Mouse (Mus musculus) heart, embryonic 10.5 days (tissue): ENCODE measurements around the gene Larp1b. TPM values are rescaled to one million over a fixed set of nuclear protein-coding genes. Genes with fewer than 3 reads are reported as not detected.
"Not testable (repeated sequence)": the region's sequence is repeated elsewhere in the genome, so short reads cannot be mapped to it uniquely, and the experiment has no call there.

ENCODE experiments used
- DNase-seq: peaks from one replicate; pipeline ENCODE4 v3.0.0-alpha.2; 2017; ENCODE audit warnings: low spot score
- H3K27ac ChIP-seq: fragments of 300-500 bp; sonication (generic); 2 replicates; pipeline ENCODE4 v1.5.1; 2016; ENCODE audit warnings: mild to moderate bottlenecking
- H3K27me3 ChIP-seq: fragments of 300-500 bp; sonication (generic); 2 replicates; pipeline ENCODE4 v1.6.1; 2016; ENCODE audit warnings: mild to moderate bottlenecking; ENCODE audit not compliant: poor library complexity, insufficient read depth, severe bottlenecking
- H3K36me3 ChIP-seq: fragments of 300-500 bp; sonication (generic); 2 replicates; pipeline ENCODE4 v1.6.1; 2016; ENCODE audit warnings: mild to moderate bottlenecking, moderate library complexity
- H3K4me1 ChIP-seq: fragments of 300-500 bp; sonication (generic); 2 replicates; pipeline ENCODE4 v1.6.1; 2016; ENCODE audit warnings: mild to moderate bottlenecking
- H3K4me3 ChIP-seq: fragments of 300-500 bp; sonication (generic); 2 replicates; pipeline ENCODE4 v1.5.1; 2016; ENCODE audit warnings: mild to moderate bottlenecking, moderate library complexity
- H3K9me3 ChIP-seq: fragments of 300-500 bp; sonication (generic); 2 replicates; pipeline ENCODE4 v1.6.1; 2016; ENCODE audit warnings: mild to moderate bottlenecking, moderate library complexity
- WGBS: fragments of 180-500 bp; shearing (Covaris S2); methylation state at CpG from one replicate; pipeline ENCODE4 v1.1.7; 2016; 5-methylcytosine and 5-hydroxymethylcytosine counted together
- polyA plus RNA-seq: library from polyadenylated mRNA; unstranded; fragments of >200 nt; fragmentation: Nextera tagmentation; extraction: Ambion mirVana; gene quantifications from 2 replicates; pipeline ENCODE4 v1.2.1, GENCODE M21; 2016

The Larp1b gene
- 5.8 and 8.8 TPM in 2 replicates for polyA plus RNA-seq

DNA sequence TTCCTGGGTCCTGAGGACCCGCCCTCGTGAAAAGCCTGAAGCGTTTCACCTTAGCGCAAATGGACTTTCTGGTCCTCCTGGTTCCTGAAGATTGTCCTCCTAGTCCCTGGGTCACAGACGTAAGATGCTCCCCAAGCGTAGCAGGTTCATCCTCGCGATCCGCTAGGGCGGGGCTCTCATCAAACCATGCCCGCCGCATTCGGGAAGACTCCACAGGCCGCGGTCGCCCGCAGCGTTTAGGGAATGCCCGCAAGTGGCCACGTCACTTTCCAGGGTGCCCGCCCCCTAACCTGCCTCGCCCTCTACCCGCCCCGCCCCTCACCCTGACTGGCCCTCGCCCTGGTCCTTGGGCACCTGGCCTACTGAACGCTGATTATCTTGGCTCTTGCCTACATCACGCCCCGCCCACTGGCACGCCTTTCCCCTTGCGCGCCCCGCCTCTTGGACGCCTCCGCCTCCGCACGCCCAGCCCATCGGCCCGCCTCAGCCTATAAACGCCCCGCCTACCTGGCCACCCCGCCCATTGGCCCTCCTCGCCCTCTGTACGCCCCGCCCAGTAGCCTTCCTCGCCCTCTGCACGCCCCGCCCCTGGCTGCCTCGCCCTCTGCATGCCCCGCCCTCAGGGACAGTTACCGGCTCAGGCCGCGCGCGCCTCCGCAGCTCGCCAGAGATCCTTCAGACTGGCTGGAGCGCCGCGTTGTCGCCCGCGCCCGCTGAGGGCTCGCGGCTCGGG, at the start of gene Larp1b:
TSS of gene Larp1b (plus strand) at position 659 of the 733 bp plus-strand sequence.
- Histone ChIP-seq H3K4me1 (0 out of 2 replicates have a peak, but pooled peaks cover 8% of the 10 kb centered on the region), H3K4me3 (peak within 1 kb of the TSS; percentile 92), H3K9me3 (no peaks in the 10 kb centered on the region), H3K27me3 (peaks cover 15% of the 10 kb centered on the region; the same call in 1 of the 2 replicates), H3K27ac (peak within 1 kb of the TSS; percentile 92), H3K36me3 (no peaks in the 10 kb centered on the region)
- WGBS: under 1% methylated on average over 65 of the region's 66 CpGs
- peak; percentile 100 for DNase-seq

DNA sequence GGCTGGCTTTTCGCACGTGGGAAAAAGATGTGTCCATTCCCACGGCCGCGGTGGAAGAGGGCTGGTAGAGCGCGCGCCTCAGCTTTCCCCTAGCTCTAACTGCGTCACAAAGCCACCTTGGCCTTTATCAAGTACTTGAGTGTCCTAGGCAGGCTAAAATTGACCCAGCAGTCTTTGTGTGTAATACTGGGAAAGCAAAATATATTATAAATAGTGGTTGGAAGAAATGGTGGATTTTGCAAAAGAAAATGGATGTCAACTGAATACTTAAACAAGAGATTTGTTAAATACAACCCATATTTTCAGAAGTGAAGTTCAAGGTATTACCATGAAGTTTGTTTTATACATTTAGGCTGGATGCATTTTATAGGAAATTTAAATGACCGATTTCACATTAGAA, 47.2 kb upstream of the Larp1b start, which contains the start of gene 1700034I23Rik:
TSS of gene 1700034I23Rik (minus strand) at position 101 of the 400 bp plus-strand sequence.
- H3K27ac ChIP-seq, H3K4me1 ChIP-seq, H3K27me3 ChIP-seq, H3K4me3 ChIP-seq, DNase-seq, H3K36me3 ChIP-seq, H3K9me3 ChIP-seq: not testable (repeated sequence)
- WGBS: 89% methylated on average over 8 of the region's 10 CpGs

DNA sequence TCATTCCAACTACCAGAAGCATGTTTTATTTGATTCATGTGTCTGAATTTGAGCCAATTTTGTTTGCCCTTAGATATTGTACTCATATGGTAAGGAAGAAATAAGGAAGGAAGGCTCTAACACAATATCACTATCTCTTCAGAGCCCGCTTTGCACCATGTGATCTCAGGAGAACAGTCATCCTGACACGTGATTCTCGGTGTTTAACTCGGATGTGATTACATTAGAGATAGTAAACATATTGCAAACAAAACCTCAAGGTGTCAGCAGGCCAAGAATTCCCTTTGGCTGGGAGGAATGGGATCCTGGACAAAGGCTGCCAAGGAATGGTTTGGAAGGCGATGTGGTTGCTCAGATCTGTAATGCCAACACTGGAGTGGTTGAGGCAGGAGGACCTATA, 11.4 kb upstream of the Larp1b start:
- no peak for DNase-seq
- H3K27me3 ChIP-seq: no peaks in the 10 kb centered on the region
- no peak overlapping the region for H3K4me3 ChIP-seq
- H3K9me3 ChIP-seq: no peaks in the 10 kb centered on the region
- no peaks in the 10 kb centered on the region for H3K4me1 ChIP-seq
- 84% methylated on average over 5 of the region's 5 CpGs for WGBS
- H3K36me3 ChIP-seq: peaks cover 17% of the 10 kb centered on the region
- no peak overlapping the region for H3K27ac ChIP-seq

DNA sequence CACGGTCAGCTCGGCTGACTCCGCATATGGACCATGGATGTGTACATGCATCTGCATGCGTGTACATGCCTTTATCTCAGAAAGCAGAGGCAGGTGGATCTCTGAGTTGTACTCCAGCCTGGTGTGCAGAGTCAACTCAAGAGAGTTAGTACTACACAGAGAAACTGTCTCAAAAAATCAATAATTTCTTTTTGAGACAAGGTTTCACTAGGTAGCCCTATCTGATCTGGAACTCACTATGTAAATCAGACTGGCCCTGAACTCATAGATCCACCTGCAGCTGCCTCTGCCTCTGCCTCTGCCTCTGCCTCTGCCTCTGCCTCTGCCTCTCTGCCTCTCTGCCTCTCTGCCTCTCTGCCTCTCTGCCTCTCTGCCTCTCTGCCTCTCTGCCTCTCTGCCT, 11.0 kb upstream of the Larp1b start:
- Histone ChIP-seq H3K27ac (no peak overlapping the region), H3K4me1 (no peaks in the 10 kb centered on the region), H3K4me3 (no peak overlapping the region), H3K9me3 (no peaks in the 10 kb centered on the region), H3K27me3 (no peaks in the 10 kb centered on the region), H3K36me3 (peaks cover 13% of the 10 kb centered on the region)
- 90% methylated on average over 4 of the region's 4 CpGs for WGBS
- DNase-seq: no peak

- H3K27ac ChIP-seq: no peak overlapping the region
- H3K9me3 ChIP-seq: no peaks in the 10 kb centered on the region
- no peaks in the 10 kb centered on the region for H3K27me3 ChIP-seq
- DNase-seq: no peak
- no peak overlapping the region for H3K4me3 ChIP-seq
- peaks cover 8% of the 10 kb centered on the region for H3K36me3 ChIP-seq
- no peaks in the 10 kb centered on the region for H3K4me1 ChIP-seq
These were observed 10.6 kb upstream of the Larp1b start for GRCm38 (mm10) chr3:40939019-40939418.

- Histone ChIP-seq H3K27ac (peak overlapping the region; percentile 92), H3K4me1 (0 out of 2 replicates have a peak, but pooled peaks cover 8% of the 10 kb centered on the region), H3K4me3 (peak overlapping the region; percentile 92), H3K27me3 (peaks cover 15% of the 10 kb centered on the region; the same call in 1 of the 2 replicates), H3K9me3 (no peaks in the 10 kb centered on the region), H3K36me3 (no peaks in the 10 kb centered on the region)
- DNase-seq: no peak
- 3% methylated on average over 103 of the region's 118 CpGs for WGBS
These were observed 424 bp downstream of the Larp1b start for GRCm38 (mm10) chr3:40949903-40950600.

DNA sequence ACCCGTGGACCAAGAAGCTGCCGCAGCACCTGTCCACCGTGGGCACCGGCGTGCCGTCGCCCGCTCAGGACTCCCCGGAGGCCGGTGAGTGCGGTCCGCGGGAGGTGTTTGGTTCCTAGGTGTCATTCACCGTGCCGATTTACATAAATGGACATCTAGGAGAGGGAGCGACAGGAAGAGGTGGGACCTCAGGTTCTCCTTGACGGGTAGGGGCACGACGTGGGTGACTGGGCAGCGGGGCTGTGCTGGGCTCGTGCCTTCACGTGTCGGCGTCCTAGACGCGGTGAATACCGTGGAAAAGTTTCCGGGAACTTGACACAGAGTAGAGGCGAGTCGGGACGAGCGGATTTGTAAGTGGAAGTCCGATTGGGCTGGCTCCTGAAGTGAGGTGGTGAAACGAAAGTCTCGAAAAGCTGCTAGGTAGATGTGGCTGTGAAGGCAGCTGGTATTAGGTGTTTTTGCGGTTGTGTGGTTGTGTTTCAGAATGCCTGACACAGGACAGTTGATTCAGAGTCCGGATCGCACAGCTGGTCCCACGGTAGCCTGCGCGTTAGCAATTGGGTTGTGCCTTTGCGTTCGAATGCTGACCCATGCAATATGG, 1.1 kb downstream of the Larp1b start:
- DNase-seq: peak; percentile 90
- 0 out of 2 replicates have a peak, but pooled peaks cover 8% of the 10 kb centered on the region for H3K4me1 ChIP-seq
- no peaks in the 10 kb centered on the region for H3K36me3 ChIP-seq
- H3K27ac ChIP-seq: peak overlapping the region; percentile 92
- H3K9me3 ChIP-seq: no peaks in the 10 kb centered on the region
- H3K27me3 ChIP-seq: peaks cover 15% of the 10 kb centered on the region; the same call in 1 of the 2 replicates
- WGBS: 1% methylated on average over 43 of the region's 43 CpGs
- peak overlapping the region; percentile 92 for H3K4me3 ChIP-seq

DNA sequence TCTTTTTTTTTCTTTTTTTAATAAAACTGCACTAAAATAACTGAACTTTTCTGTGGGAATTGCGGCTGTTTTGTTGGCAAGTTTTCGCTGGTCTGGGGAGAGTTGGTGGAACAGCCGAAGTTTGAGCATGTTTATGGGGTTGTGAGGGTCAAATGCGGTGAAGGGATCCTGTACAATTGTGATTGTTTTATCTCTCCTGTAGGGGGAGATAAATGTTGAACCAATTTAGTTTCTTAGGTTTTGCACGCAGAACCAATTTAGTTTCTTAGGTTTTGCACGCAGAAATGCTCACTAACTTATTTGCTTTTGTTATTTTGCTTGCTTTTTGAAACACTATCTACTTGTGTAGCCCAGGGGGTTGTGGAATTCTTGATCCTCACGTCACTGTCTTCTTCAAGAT, 1.7 kb downstream of the Larp1b start:
- Histone ChIP-seq H3K27me3 (peaks cover 15% of the 10 kb centered on the region; the same call in 1 of the 2 replicates), H3K9me3 (no peaks in the 10 kb centered on the region), H3K36me3 (no peaks in the 10 kb centered on the region), H3K4me3 (peak overlapping the region; percentile 92), H3K27ac (no peak overlapping the region), H3K4me1 (0 out of 2 replicates have a peak, but pooled peaks cover 8% of the 10 kb centered on the region)
- no peak for DNase-seq
- 15% methylated on average over 7 of the region's 7 CpGs for WGBS

DNA sequence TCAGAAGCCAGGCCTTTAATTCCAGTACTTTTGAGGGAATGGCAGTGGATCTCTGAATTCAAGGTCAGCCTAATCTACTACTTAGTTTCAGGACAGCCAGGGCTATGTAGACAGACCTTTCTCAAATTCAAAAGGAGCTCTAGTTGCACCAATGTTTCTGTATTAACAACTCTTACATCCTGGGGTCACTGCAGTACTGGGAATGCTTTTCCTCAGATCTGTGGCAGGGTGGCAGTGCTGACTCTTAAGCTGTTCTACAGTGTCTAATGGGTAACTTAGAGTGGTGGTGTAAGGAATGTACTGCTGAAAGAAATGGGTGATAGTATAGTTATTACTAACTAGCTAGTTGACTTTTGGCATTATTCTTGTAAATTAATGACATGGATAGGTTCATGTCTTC, 3.0 kb downstream of the Larp1b start:
- H3K27ac ChIP-seq: no peak overlapping the region
- H3K4me1 ChIP-seq: 0 out of 2 replicates have a peak, but pooled peaks cover 8% of the 10 kb centered on the region
- no peak for DNase-seq
- H3K36me3 ChIP-seq: no peaks in the 10 kb centered on the region
- peaks cover 15% of the 10 kb centered on the region; the same call in 1 of the 2 replicates for H3K27me3 ChIP-seq
- no peaks in the 10 kb centered on the region for H3K9me3 ChIP-seq
- no peak overlapping the region for H3K4me3 ChIP-seq

- no peak overlapping the region for H3K4me3 ChIP-seq
- no peaks in the 10 kb centered on the region for H3K36me3 ChIP-seq
- no peaks in the 10 kb centered on the region for H3K9me3 ChIP-seq
- H3K27ac ChIP-seq: no peak overlapping the region
- 76% methylated on average over 1 of the region's 1 CpGs for WGBS
- H3K27me3 ChIP-seq: no peaks in the 10 kb centered on the region
- DNase-seq: no peak
- H3K4me1 ChIP-seq: 0 out of 2 replicates have a peak, but pooled peaks cover 2% of the 10 kb centered on the region
These were observed 5.2 kb downstream of the Larp1b start for GRCm38 (mm10) chr3:40954792-40955191.

DNA sequence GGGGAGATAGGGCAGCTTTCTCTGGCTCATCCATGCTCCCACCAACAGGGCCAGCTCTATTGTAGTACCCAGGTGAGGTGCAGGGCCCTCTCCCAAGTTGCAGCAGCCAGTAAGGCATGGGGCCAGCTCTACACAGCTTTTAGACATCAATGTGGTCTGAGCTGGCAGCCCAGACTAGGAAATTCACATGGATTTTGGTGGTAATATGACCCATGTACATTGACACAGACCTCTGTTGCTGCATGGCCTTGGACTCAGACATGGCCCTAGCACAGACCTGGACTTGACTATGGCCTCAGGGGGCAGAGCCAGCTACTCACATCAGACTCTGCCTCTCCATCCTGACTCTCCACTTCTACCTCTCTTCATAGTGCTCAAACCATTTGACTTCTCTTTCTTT, 9.2 kb downstream of the Larp1b start:
- H3K36me3 ChIP-seq: no peaks in the 10 kb centered on the region
- H3K27ac ChIP-seq: no peak overlapping the region
- H3K27me3 ChIP-seq: no peaks in the 10 kb centered on the region
- no peak overlapping the region for H3K4me3 ChIP-seq
- DNase-seq: no peak
- no peaks in the 10 kb centered on the region for H3K4me1 ChIP-seq
- no peaks in the 10 kb centered on the region for H3K9me3 ChIP-seq

DNA sequence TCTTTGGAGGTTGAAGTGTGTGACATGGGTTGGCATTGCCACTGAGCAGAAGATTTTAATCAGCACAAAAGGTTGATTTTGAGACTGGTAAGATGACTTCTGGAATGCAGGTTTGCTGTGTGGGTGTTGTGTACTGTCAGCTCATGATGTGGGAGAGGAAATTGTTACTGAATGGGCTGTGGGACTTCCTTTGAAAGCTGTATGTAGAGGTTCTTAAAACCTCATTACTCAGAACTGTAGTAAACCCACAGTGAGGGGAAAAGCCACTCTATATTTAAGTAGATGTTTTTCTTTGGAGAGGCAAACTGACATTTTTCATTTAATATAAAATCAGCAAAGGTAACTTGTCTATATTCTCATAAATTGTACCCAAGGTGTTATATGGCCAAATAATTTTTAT, 31.1 kb downstream of the Larp1b start:
- DNase-seq: no peak
- Histone ChIP-seq H3K4me1 (no peaks in the 10 kb centered on the region), H3K4me3 (no peak overlapping the region), H3K9me3 (no peaks in the 10 kb centered on the region), H3K27me3 (no peaks in the 10 kb centered on the region), H3K36me3 (no peaks in the 10 kb centered on the region), H3K27ac (no peak overlapping the region)

GRCm38 (mm10) chr3:40987539-40987938, 37.9 kb downstream of the Larp1b start:
- H3K9me3 ChIP-seq: no peaks in the 10 kb centered on the region
- no peak overlapping the region for H3K27ac ChIP-seq
- DNase-seq: no peak
- no peaks in the 10 kb centered on the region for H3K27me3 ChIP-seq
- no peaks in the 10 kb centered on the region for H3K4me1 ChIP-seq
- H3K36me3 ChIP-seq: no peaks in the 10 kb centered on the region
- 70% methylated on average over 5 of the region's 5 CpGs for WGBS
- no peak overlapping the region for H3K4me3 ChIP-seq
